Mouse (Mus musculus) bone marrow macrophage, adult 2 months (primary cell): Measurements from ENCODE around the gene Cplx3. TPM values are rescaled to one million over a fixed set of nuclear protein-coding genes. Genes with fewer than 3 reads are reported as not detected.
A peak's percentile ranks its signal among the peaks of the same experiment; 100 is the strongest.

ENCODE experiments used
- H3K27ac ChIP-seq: 2 replicates; pipeline ENCODE4 v1.5.1; 2012; ENCODE audit warnings: low read depth, low read length; ENCODE audit not compliant: insufficient read depth
- H3K4me1 ChIP-seq: 2 replicates; pipeline ENCODE4 v1.6.1; 2012; ENCODE audit warnings: low read length; ENCODE audit not compliant: control insufficient read depth, insufficient read depth
- H3K4me3 ChIP-seq: 2 replicates; pipeline ENCODE4 v1.5.1; 2012; ENCODE audit warnings: mild to moderate bottlenecking, low read length, moderate library complexity; ENCODE audit not compliant: insufficient read depth
- CTCF ChIP-seq: IDR thresholded peaks from 2 replicates; pipeline ENCODE4 v1.5.1; 2012; ENCODE audit warnings: low read depth, mild to moderate bottlenecking, low read length, moderate library complexity
- POLR2A ChIP-seq: IDR thresholded peaks from 2 replicates; pipeline ENCODE4 v1.6.1; 2012; ENCODE audit warnings: mild to moderate bottlenecking, low read depth, low read length, borderline replicate concordance
- polyA plus RNA-seq: library from polyadenylated mRNA; stranded (reverse); fragments of >200 nt; gene quantifications from 2 replicates; pipeline ENCODE4 v1.2.4, GENCODE M21; 2012; ENCODE audit not compliant: missing spikeins, insufficient read depth, insufficient read length

The Cplx3 gene
- polyA plus RNA-seq, 1 experiment = not detected

- Histone ChIP-seq H3K27ac (peak overlapping the region; percentile 82), H3K4me3 (peak overlapping the region; percentile 44), H3K4me1 (peaks cover 66% of the 10 kb centered on the region)
- TF ChIP-seq CTCF (no peak), POLR2A (no peak)
Measured at GRCm38 (mm10) chr9:57639661-57640328, 33.7 kb upstream of the Cplx3 start.

DNA sequence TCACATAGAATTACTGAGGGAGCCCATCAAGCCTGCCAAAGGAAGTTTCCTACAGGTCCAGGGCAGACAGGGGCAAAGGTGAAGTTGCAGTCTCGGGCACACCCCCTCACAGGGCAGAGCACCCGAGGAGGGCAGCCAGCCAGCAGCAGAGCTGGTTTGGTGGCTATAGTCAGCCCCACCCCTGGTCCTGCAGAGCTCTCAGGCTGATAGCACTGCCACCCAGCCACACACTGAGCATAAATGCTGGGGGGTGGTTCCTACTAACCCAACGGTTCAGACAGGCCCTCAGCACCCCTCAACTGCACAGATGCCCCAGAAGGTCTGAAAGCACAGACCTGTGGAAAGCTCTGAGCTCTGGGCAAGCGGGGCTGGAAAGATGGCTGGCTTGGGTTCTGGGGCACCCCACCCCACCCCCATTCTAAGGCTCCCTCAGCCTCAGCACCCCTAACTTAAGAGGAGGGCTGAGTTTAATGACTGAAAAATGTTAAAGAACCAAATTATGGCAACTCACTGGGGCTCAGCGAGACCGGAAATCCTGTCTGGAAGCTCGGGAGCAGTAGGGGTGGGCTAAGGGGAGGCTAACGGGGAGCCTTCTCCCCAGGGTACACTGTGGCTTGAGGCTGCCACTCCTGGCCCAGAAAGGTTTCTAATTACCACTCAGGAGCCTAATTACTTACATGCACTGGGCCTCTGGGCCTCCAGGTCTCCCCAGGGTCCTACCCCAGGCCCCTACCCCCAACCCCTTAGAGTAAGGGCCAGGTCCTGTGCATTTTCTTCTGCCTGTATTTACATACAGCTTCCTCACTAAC, 32.8 kb upstream of the Cplx3 start:
- H3K4me3 ChIP-seq = peak overlapping the region; percentile 47
- H3K27ac ChIP-seq = peak overlapping the region; percentile 97
- peaks cover 76% of the 10 kb centered on the region for H3K4me1 ChIP-seq
- TF ChIP-seq CTCF (no peak), POLR2A (no peak)

DNA sequence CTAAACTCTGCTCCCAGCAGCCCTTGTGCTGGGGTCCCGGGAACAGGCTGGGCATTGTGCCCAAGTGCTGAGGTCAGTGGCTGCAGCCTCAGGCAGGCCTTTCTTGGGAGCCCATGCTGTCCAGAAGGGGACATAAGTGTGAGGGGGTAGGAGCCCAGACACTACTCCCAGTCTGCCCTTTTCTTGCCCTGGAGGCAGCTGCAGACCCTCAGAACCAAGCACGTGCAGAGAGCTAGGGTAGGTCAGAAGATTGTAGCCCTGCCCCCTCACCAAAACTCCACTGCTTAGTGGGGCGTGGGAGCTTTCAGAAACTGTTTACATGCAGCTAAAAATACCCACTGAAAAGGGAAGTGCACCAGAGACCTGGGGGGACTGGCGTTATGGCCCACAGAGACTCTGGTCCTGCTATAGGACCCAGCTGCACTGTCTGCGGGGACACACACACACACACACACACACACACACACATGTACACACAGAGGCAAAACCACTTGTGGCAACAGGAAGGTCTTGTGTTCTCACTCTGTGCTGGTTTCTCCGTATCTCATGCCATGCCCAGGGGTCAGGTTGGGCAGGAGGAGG, 31.8 kb upstream of the Cplx3 start:
- H3K4me3 ChIP-seq = peak overlapping the region; percentile 47
- TF ChIP-seq POLR2A (no peak), CTCF (no peak)
- H3K4me1 ChIP-seq = peaks cover 83% of the 10 kb centered on the region
- H3K27ac ChIP-seq = peak overlapping the region; percentile 97

GRCm38 (mm10) chr9:57637272-57637671, 31.2 kb upstream of the Cplx3 start:
- no peak for TF ChIP-seq CTCF
- TF ChIP-seq POLR2A = no peak
- Histone ChIP-seq H3K4me1 (peaks cover 77% of the 10 kb centered on the region), H3K27ac (peak overlapping the region; percentile 97), H3K4me3 (peak overlapping the region; percentile 14; the same call in 1 of the 2 replicates)

- Histone ChIP-seq H3K27ac (no peak overlapping the region), H3K4me1 (peaks cover 44% of the 10 kb centered on the region), H3K4me3 (no peak overlapping the region)
- no peak for TF ChIP-seq CTCF
- TF ChIP-seq POLR2A = no peak
Measured at GRCm38 (mm10) chr9:57633481-57634024, 27.5 kb upstream of the Cplx3 start.

DNA sequence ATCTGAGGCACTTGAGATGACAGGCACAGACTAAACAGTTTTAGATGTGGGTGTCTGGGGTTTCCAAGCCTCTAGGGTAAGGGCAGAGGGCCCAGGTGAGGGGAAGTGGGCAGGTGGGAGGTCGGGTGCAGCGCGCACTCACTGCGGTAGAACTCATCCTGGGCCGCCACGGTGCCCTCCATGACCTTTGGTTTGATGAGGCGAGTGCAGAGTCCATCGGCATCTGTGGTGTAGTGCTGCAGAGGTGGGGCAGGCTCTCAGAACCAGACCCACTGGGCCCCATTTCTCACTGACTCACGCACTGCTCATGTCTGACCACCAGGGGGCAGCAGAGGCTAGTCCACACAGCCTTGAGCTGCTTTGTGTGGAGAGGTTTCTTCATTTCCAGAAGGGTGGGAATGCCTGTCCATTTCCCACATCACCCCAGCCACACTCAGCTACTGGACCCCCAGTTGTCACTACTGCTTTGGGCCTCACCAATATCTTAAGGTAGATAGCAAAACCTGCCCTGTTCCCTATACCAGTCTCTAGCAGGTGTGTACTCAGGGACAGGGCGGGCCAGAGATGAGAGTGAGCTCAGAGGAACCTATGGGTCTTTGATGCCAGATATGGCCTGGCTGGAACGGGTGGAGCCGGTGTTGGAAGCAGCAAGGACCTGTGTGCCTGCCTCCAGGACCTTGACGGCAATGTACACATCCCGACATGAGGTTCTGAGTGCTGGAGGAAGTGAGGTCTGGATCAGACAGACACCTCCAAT, 23.2 kb upstream of the Cplx3 start:
- Histone ChIP-seq H3K27ac (no peak overlapping the region), H3K4me1 (peaks cover 15% of the 10 kb centered on the region), H3K4me3 (no peak overlapping the region)
- TF ChIP-seq POLR2A (no peak), CTCF (peak; percentile 86)

DNA sequence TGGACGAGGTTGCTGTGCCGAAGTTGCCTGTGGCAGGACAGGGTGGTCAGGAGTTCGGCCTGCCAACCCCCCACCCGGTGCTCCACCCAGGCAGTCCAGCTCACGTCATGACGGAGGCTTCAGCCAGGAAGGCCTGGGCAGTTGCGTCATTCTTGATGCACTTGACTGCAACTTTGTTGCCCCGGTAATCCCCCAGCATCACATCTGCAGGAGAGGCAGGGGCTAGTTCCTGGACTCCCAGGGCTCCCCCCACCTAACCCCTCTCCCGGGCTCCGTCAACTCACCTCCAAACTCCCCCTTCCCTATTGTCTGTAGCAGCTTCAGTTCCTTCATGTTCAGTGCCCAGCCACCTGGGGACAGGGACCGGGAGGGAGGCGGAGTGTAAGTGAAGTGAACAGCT, 22.6 kb upstream of the Cplx3 start:
- no peak overlapping the region for H3K4me3 ChIP-seq
- no peak overlapping the region for H3K27ac ChIP-seq
- TF ChIP-seq POLR2A = no peak
- TF ChIP-seq CTCF = no peak
- peaks cover 9% of the 10 kb centered on the region for H3K4me1 ChIP-seq

- no peak for TF ChIP-seq POLR2A
- no peak for TF ChIP-seq CTCF
- 0 out of 2 replicates have a peak, but pooled peaks cover under 1% of the 10 kb centered on the region for H3K4me1 ChIP-seq
Measured at GRCm38 (mm10) chr9:57627892-57628291, 21.8 kb upstream of the Cplx3 start.

GRCm38 (mm10) chr9:57627191-57627590, 21.1 kb upstream of the Cplx3 start:
- Histone ChIP-seq H3K27ac (no peak overlapping the region), H3K4me1 (no peaks in the 10 kb centered on the region), H3K4me3 (no peak overlapping the region)
- no peak for TF ChIP-seq CTCF
- no peak for TF ChIP-seq POLR2A

More at GRCm38 (mm10) chr9:57627892-57628291, 21.8 kb upstream of the Cplx3 start:
- no peak overlapping the region for H3K27ac ChIP-seq
- H3K4me3 ChIP-seq = no peak overlapping the region
